Mouse (Mus musculus) spleen, adult 2 months (tissue): ENCODE measurements around the gene Olfml2a. TPM values are rescaled to one million over a fixed set of nuclear protein-coding genes. Genes with fewer than 3 reads are reported as not detected.

Experiments used
- DNase-seq, 2 experiments: peaks; one replicate each; pipeline versions ENCODE4 v3.0.0 to v3.0.0-alpha.2; 2012 to 2021; ENCODE audit warnings: low spot score in 2 of 2, low read depth in 1 of 2
- H3K27ac ChIP-seq: fragments of 200-500 bp; 2 replicates; pipeline ENCODE4 v1.5.1; 2012; ENCODE audit warnings: low read length, inconsistent platforms; ENCODE audit not compliant: insufficient read depth
- H3K27me3 ChIP-seq: fragments of 200-500 bp; 2 replicates; pipeline ENCODE4 v1.6.1; 2012; ENCODE audit warnings: mild to moderate bottlenecking, moderate library complexity, low read length, inconsistent platforms; ENCODE audit not compliant: control insufficient read depth, insufficient read depth
- H3K36me3 ChIP-seq: fragments of 200-500 bp; 2 replicates; pipeline ENCODE4 v1.6.1; 2012; ENCODE audit warnings: mild to moderate bottlenecking, low read length, inconsistent platforms; ENCODE audit not compliant: control insufficient read depth, insufficient read depth
- H3K4me1 ChIP-seq: fragments of 200-500 bp; 2 replicates; pipeline ENCODE4 v1.6.1; 2011; ENCODE audit warnings: inconsistent platforms; ENCODE audit not compliant: control insufficient read depth, insufficient read depth, insufficient read length
- H3K4me3 ChIP-seq: fragments of 200-500 bp; 2 replicates; pipeline ENCODE4 v1.5.1; 2011; ENCODE audit warnings: mild to moderate bottlenecking, inconsistent platforms; ENCODE audit not compliant: insufficient read depth, insufficient read length; ENCODE audit errors: extremely low read depth
- CTCF ChIP-seq: fragments of 200-500 bp; IDR thresholded peaks from 2 replicates; pipeline ENCODE4 v1.5.1; 2011; ENCODE audit warnings: mild to moderate bottlenecking, inconsistent platforms; ENCODE audit not compliant: insufficient read depth, insufficient read length, insufficient replicate concordance; ENCODE audit errors: extremely low read depth
- POLR2A ChIP-seq: fragments of 200-500 bp; IDR thresholded peaks from 2 replicates; pipeline ENCODE4 v1.6.1; 2011; ENCODE audit warnings: low read depth, low read length, inconsistent platforms
- WGBS: fragments of 180-500 bp; shearing (Covaris S2); methylation state at CpG from one replicate; pipeline ENCODE4 v1.1.7; 2018; 5-methylcytosine and 5-hydroxymethylcytosine counted together
- polyA plus RNA-seq: library from polyadenylated mRNA; depleted of rRNA; stranded (reverse); fragments of >200 nt; gene quantifications from 2 replicates; pipeline ENCODE4 v1.2.3, GENCODE M21; 2012

Gene Olfml2a
- polyA plus RNA-seq, 1 experiment, result 2.4 TPM

DNA sequence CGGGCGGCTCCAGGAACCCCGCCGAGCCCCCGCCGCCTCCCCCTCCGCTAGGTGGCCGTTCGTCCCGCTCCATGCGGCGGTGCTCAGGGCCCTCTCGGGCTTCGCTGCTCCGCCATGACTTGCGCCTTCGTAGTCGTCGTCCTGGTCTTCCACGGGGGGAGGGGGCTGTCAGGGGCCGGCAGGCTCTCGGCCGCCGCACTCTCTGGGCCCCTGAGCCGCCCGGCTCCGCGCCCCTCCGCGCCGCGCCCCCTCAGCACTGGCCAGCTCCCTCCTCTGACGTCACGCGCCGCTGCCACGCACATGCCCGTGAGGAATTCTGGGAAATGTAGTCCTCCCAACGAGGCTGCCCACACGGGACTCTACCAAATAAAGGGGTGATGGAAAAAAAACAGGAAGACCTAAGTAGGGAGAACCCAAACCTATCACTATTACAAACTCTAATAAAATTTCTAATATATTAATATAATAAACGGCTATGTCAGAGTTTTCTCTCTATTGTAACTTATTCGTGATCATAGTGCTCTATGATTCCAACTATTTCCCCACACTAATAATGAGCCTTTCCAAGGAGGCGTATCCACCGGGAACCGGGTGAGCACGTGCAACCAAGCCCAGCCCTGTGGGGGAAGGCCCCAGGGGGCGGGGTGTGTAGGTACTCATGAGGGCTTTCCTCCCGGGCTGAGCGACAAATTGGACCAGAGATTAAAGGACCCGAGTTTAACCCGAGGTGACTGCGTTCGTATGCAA, 5.5 kb upstream of the Olfml2a start:
- Histone ChIP-seq H3K36me3 (no peaks in the 10 kb centered on the region), H3K27ac (no peak overlapping the region), H3K4me3 (peak overlapping the region; percentile 95), H3K4me1 (peaks cover 5% of the 10 kb centered on the region; the same call in 1 of the 2 replicates), H3K27me3 (peaks cover 16% of the 10 kb centered on the region)
- DNase-seq, result peak; percentile 90 to 94
- TF ChIP-seq POLR2A (no peak), CTCF (no peak)
- under 1% methylated on average over 53 of the region's 53 CpGs for WGBS

DNA sequence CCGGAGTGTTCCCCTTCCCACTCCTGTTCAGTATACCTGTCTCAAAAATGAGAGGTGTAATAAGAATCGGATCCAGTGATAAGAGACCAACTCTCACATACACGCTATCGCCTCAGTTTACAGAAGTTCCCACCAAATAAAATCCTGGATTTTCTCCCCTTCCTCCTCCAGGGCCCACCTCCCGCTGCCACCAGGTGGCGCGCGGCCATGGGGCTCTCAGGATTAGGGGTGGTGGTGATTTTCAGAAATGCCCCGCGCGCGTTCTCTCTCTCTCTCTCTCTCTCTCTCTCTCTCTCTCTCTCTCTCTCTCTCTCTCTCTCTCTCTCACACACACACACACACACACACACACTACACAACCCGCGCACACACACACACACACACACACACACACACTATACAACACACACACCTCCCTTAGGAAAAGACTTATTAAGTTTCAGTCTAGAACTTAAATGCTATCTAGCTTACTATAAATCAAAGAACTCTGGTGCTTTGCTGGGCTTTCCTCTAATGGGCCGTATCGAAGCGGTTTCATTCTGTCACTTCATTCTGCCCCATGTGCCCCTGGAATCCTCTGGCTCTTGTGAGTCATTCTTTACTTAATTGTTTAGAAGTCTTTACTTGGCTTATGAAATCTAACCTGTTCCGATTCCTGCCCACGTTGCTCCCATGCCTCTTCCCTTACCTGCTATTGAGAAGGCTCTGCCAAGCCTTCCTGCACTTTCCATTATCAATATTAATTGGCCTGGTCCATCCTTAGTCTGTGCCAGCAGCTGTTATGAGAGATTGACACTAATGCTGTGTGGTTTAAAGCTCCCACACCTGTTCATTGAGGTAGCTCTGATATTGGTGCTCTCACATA, 4.4 kb upstream of the Olfml2a start, which contains the start of gene Nr6a1:
Gene Nr6a1, minus strand, starts transcription at position 574 of the 865 bp plus-strand sequence.
- Histone ChIP-seq H3K27ac (no peak within 1 kb of the TSS), H3K4me3 (peak within 1 kb of the TSS; percentile 49), H3K36me3 (no peaks in the 10 kb centered on the region), H3K4me1 (peaks cover 10% of the 10 kb centered on the region; the same call in 1 of the 2 replicates), H3K27me3 (peaks cover 16% of the 10 kb centered on the region)
- peak; percentile 89 for TF ChIP-seq CTCF
- no peak for TF ChIP-seq POLR2A
- DNase-seq, result peak; percentile 37 to 50
- 7% methylated on average over 19 of the region's 19 CpGs for WGBS

DNA sequence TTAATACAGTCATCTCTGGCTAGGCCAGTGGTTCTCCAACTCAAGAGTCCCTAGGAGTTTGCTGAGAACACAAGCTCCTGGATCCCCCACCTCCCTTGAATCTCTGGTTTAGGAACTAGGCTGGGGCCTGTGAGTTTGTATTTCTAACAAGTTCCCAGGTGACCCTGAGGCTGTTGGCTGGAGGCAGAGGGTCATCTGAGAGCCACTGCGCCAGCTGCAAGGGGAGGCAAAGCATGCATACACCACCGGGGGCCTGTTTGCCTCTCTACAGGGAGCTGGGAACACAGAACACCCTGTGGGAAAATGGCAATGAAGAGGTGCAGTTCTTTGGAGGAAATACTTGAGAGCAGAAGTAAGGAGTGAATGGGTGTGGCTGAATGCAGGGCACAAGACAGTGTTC, 1.5 kb upstream of the Olfml2a start:
- no peak for TF ChIP-seq POLR2A
- TF ChIP-seq CTCF, result no peak
- peaks cover 9% of the 10 kb centered on the region for H3K27me3 ChIP-seq

DNA sequence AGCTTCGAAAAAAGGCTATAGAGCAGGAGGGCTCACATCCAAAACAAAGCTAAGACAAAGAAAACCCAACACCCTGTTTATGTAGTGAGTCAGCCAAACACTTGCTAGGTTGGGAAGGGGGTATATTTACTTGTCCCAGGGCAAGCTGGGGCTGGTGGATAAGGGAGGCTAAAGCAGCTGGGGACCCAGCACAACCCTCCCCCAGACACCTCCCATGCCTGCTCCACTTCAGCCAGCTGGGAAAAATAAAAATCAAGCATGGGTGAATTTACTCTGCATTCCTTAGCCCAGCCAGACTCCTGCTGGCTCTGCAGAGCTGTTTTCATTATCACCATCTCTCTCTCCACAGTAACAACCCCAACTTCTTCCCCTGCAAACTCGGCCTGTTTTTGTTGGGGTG, 2.2 kb downstream of the Olfml2a start:
- H3K27me3 ChIP-seq, result no peaks in the 10 kb centered on the region
- no peak for DNase-seq
- H3K4me1 ChIP-seq, result peaks cover 5% of the 10 kb centered on the region; the same call in 1 of the 2 replicates
- no peaks in the 10 kb centered on the region for H3K36me3 ChIP-seq
- H3K27ac ChIP-seq, result no peak overlapping the region
- 56% methylated on average over 2 of the region's 2 CpGs for WGBS
- TF ChIP-seq POLR2A (no peak), CTCF (no peak)
- H3K4me3 ChIP-seq, result no peak overlapping the region

More for the DNA sequence above, 1.5 kb upstream of the Olfml2a start:
- Histone ChIP-seq H3K27ac (no peak overlapping the region), H3K36me3 (no peaks in the 10 kb centered on the region), H3K4me3 (no peak overlapping the region), H3K4me1 (peaks cover 10% of the 10 kb centered on the region; the same call in 1 of the 2 replicates)
- WGBS, result 93% methylated on average over 2 of the region's 2 CpGs
- DNase-seq, result no peak

- H3K36me3 ChIP-seq, result no peaks in the 10 kb centered on the region
- no peak overlapping the region for H3K27ac ChIP-seq
- no peak for TF ChIP-seq CTCF
- TF ChIP-seq POLR2A, result no peak
- WGBS, result 67% methylated on average over 5 of the region's 5 CpGs
- no peaks in the 10 kb centered on the region for H3K27me3 ChIP-seq
- no peak for DNase-seq
- peaks cover 5% of the 10 kb centered on the region; the same call in 1 of the 2 replicates for H3K4me1 ChIP-seq
- H3K4me3 ChIP-seq, result no peak overlapping the region
Observed at GRCm38 (mm10) chr2:38934936-38935335, 3.2 kb downstream of the Olfml2a start.

- TF ChIP-seq CTCF (no peak), POLR2A (no peak)
- H3K4me3 ChIP-seq, result no peak overlapping the region
- 60% methylated on average over 9 of the region's 9 CpGs for WGBS
Observed at GRCm38 (mm10) chr2:38936721-38937378, 5.1 kb downstream of the Olfml2a start.

More at GRCm38 (mm10) chr2:38936721-38937378, 5.1 kb downstream of the Olfml2a start:
- Histone ChIP-seq H3K27ac (no peak overlapping the region), H3K4me1 (0 out of 2 replicates have a peak, but pooled peaks cover 1% of the 10 kb centered on the region), H3K36me3 (no peaks in the 10 kb centered on the region), H3K27me3 (no peaks in the 10 kb centered on the region)
- no peak for DNase-seq
